Mouse (Mus musculus): ENCODE measurements around the gene Fgf12.

DNA sequence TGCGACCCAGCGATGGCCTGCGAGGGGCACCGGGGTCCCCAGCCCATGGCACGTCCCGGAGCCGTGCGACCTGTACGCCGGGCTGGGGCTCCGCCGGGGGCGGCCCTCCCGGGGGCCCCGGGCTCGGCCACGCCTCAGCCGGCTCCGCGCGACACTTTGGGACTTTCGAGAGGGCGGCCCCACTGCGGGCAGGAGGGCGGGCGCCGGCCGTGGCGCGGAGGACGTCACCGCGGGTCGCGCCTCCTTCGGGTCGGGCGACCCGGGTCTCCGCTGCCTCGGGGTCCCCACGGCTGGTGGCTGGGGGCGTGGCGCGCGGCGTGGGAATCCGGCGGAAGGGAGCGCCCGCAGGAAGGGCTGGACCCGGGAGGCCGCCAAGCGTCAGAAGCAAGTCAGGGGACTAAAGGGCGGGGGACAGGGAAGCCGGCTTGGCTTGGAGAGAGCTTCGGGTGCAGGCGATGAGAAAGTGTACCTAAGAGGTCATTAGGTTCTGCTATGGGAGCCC, 188.1 kb downstream of the Fgf12 start:
- TF ChIP-seq CTCF (IDR thresholded peaks at IDR 0.05; ENCODE audit: low read depth) = no peak
- no peak for TF ChIP-seq EP300 (optimal IDR thresholded peaks at IDR 0.05)
